In genomic region chr11:118818528-118818927, GRCm38 (mm10) we compare ENCODE assay signal across 25 mouse cellular contexts.
"Had no signal": no experiment of that assay in that cellular context is flagged by ENCODE, and none has a peak within 500 bp of the region (broad histone marks: within the 10 kb centered on the region; RNA-seq: fewer than 3 reads in every experiment).

No protein-coding gene starts in this region.

- DNase-seq: gastrocnemius, postnatal 14 days; gastrocnemius, postnatal 36 days; heart, adult 11 months; heart, adult 2 months; heart, postnatal 14 days; heart, postnatal 36 days; kidney, adult 11 months; kidney, adult 2 months; kidney, adult 9 months; kidney, postnatal 14 days; kidney, postnatal 36 days; layer of hippocampus, postnatal 36 days; left cerebral cortex, postnatal 4 days had no signal

- H3K27ac ChIP-seq: heart, adult 2 months; heart, embryonic 13.5 days; heart, embryonic 15.5 days; hindbrain, embryonic 13.5 days; hindbrain, embryonic 15.5 days; hindbrain, postnatal 0 days; kidney, embryonic 15.5 days; kidney, postnatal 0 days; limb, embryonic 13.5 days; limb, embryonic 15.5 days; liver, embryonic 12.5 days; liver, embryonic 14.5 days had no signal

- ATAC-seq: hindbrain, postnatal 0 days; intestine, embryonic 16.5 days; liver, embryonic 12.5 days had no signal

- H3K4me3 ChIP-seq: heart, adult 2 months; heart, embryonic 13.5 days; heart, embryonic 15.5 days; hindbrain, embryonic 13.5 days; hindbrain, embryonic 15.5 days; kidney, embryonic 15.5 days; limb, embryonic 13.5 days; limb, embryonic 15.5 days; liver, embryonic 12.5 days had no signal
